Mouse (Mus musculus) midbrain, postnatal 0 days (tissue): Measurements from ENCODE around the gene Lamb3. TPM values are rescaled to one million over a fixed set of nuclear protein-coding genes. Genes with fewer than 3 reads are reported as not detected.

Experiments used
- ATAC-seq: fragments of 200-750 bp; cut with Nextera tagmentation; 2 replicates; pipeline ENCODE4 v1.8.0; 2017; ENCODE audit warnings: moderate number of reproducible peaks, mild to moderate bottlenecking, moderate TSS enrichment, moderate library complexity; ENCODE audit not compliant: low FRiP score
- DNase-seq: peaks from one replicate; pipeline ENCODE4 v3.0.0-alpha.2; 2015; ENCODE audit warnings: low spot score
- H3K27ac ChIP-seq: fragments of 300-500 bp; sonication (generic); 2 replicates; pipeline ENCODE4 v1.5.1; 2014; ENCODE audit warnings: low read depth, mild to moderate bottlenecking, low read length, mixed read lengths
- H3K27me3 ChIP-seq: fragments of 300-500 bp; sonication (generic); 2 replicates; pipeline ENCODE4 v1.6.1; 2014; ENCODE audit warnings: low read length, control low read depth, mixed read lengths; ENCODE audit not compliant: insufficient read depth
- H3K36me3 ChIP-seq: fragments of 300-500 bp; sonication (generic); 2 replicates; pipeline ENCODE4 v1.6.1; 2014; ENCODE audit warnings: low read length, control low read depth, mixed read lengths; ENCODE audit not compliant: insufficient read depth
- H3K4me1 ChIP-seq: fragments of 300-500 bp; sonication (generic); 2 replicates; pipeline ENCODE4 v1.6.1; 2014; ENCODE audit warnings: mild to moderate bottlenecking, control low read depth, antibody characterized with exemption, low read length, mixed read lengths; ENCODE audit not compliant: insufficient read depth
- H3K4me2 ChIP-seq: fragments of 300-500 bp; sonication (generic); 2 replicates; pipeline ENCODE4 v1.6.1; 2014; ENCODE audit warnings: low read depth, mild to moderate bottlenecking, low read length, mixed read lengths; ENCODE audit not compliant: poor library complexity, severe bottlenecking
- H3K4me3 ChIP-seq: fragments of 300-500 bp; sonication (generic); 2 replicates; pipeline ENCODE4 v1.5.1; 2014; ENCODE audit warnings: low read depth, mild to moderate bottlenecking, low read length, moderate library complexity
- H3K9ac ChIP-seq: fragments of 300-500 bp; sonication (generic); replicated peaks from 2 replicates; pipeline ENCODE4 v1.6.1; 2014; ENCODE audit warnings: mild to moderate bottlenecking, low read length, moderate library complexity, mixed read lengths; ENCODE audit not compliant: poor library complexity, severe bottlenecking
- H3K9me3 ChIP-seq: fragments of 300-500 bp; sonication (generic); 2 replicates; pipeline ENCODE4 v1.6.1; 2016; ENCODE audit warnings: low read length, control low read depth
- CTCF ChIP-seq: IDR thresholded peaks from 2 replicates; pipeline ENCODE4 v1.5.1; 2016; ENCODE audit warnings: antibody characterized with exemption, mild to moderate bottlenecking
- WGBS: fragments of 180-500 bp; shearing (Covaris S2); extraction: QIAGEN DNeasy Blood & Tissue Kit; methylation state at CpG from one replicate; pipeline ENCODE4 v1.1.7; 2014; 5-methylcytosine and 5-hydroxymethylcytosine counted together
- polyA plus RNA-seq: library from polyadenylated mRNA; unstranded; fragments of >200 nt; fragmentation: Nextera tagmentation; extraction: Ambion mirVana; gene quantifications from 2 replicates; pipeline ENCODE4 v1.2.1, GENCODE M21; 2015
- total RNA-seq: library from RNA; depleted of rRNA; stranded (reverse); fragments of >200 nt; gene quantifications from 2 replicates; pipeline ENCODE4 v1.2.3, GENCODE M21; 2014

Gene Lamb3
- total and polyA plus RNA-seq, 2 experiments from 2014 or later, result 0.82 to 1.4 TPM

GRCm38 (mm10) chr1:193189151-193189621, 18.3 kb upstream of the Lamb3 start:
- Histone ChIP-seq H3K27ac (0 out of 2 replicates have a peak overlapping the region, but pooled peaks have one; percentile 9), H3K4me1 (no peaks in the 10 kb centered on the region), H3K4me3 (no peak overlapping the region), H3K9me3 (no peaks in the 10 kb centered on the region), H3K27me3 (no peaks in the 10 kb centered on the region), H3K36me3 (no peaks in the 10 kb centered on the region), H3K4me2 (no peak overlapping the region), H3K9ac (no peak overlapping the region)
- DNase-seq, result peak; percentile 55
- TF ChIP-seq CTCF, result no peak
- WGBS, result 14% methylated on average over 9 of the region's 9 CpGs
- no peak for ATAC-seq

GRCm38 (mm10) chr1:193189771-193190170, 17.7 kb upstream of the Lamb3 start:
- Histone ChIP-seq H3K36me3 (no peaks in the 10 kb centered on the region), H3K9me3 (no peaks in the 10 kb centered on the region), H3K9ac (no peak overlapping the region), H3K4me2 (no peak overlapping the region), H3K4me3 (no peak overlapping the region), H3K27ac (0 out of 2 replicates have a peak overlapping the region, but pooled peaks have one; percentile 9), H3K27me3 (no peaks in the 10 kb centered on the region), H3K4me1 (no peaks in the 10 kb centered on the region)
- DNase-seq (no peak), ATAC-seq (no peak)
- WGBS, result 56% methylated on average over 3 of the region's 3 CpGs
- TF ChIP-seq CTCF, result no peak

GRCm38 (mm10) chr1:193191675-193192283, 15.7 kb upstream of the Lamb3 start:
- no peaks in the 10 kb centered on the region for H3K36me3 ChIP-seq
- no peak overlapping the region for H3K4me3 ChIP-seq
- H3K27ac ChIP-seq, result no peak overlapping the region
- WGBS, result 87% methylated on average over 7 of the region's 7 CpGs
- no peak for TF ChIP-seq CTCF
- ATAC-seq, result no peak
- H3K9me3 ChIP-seq, result no peaks in the 10 kb centered on the region
- no peak overlapping the region for H3K4me2 ChIP-seq
- no peaks in the 10 kb centered on the region for H3K27me3 ChIP-seq
- no peak for DNase-seq
- H3K4me1 ChIP-seq, result no peaks in the 10 kb centered on the region
- no peak overlapping the region for H3K9ac ChIP-seq

GRCm38 (mm10) chr1:193194416-193195140, 12.9 kb upstream of the Lamb3 start:
- H3K9ac ChIP-seq, result no peak overlapping the region
- no peak for ATAC-seq
- peak; percentile 24 for DNase-seq
- no peaks in the 10 kb centered on the region for H3K27me3 ChIP-seq
- no peaks in the 10 kb centered on the region for H3K36me3 ChIP-seq
- TF ChIP-seq CTCF, result no peak
- H3K4me1 ChIP-seq, result no peaks in the 10 kb centered on the region
- no peak overlapping the region for H3K27ac ChIP-seq
- no peak overlapping the region for H3K4me3 ChIP-seq
- H3K9me3 ChIP-seq, result no peaks in the 10 kb centered on the region
- H3K4me2 ChIP-seq, result no peak overlapping the region
- WGBS, result 85% methylated on average over 3 of the region's 3 CpGs

GRCm38 (mm10) chr1:193195169-193195810, 12.2 kb upstream of the Lamb3 start:
- Histone ChIP-seq H3K4me1 (no peaks in the 10 kb centered on the region), H3K4me3 (no peak overlapping the region), H3K4me2 (no peak overlapping the region), H3K9me3 (no peaks in the 10 kb centered on the region), H3K9ac (no peak overlapping the region), H3K36me3 (no peaks in the 10 kb centered on the region), H3K27me3 (no peaks in the 10 kb centered on the region), H3K27ac (no peak overlapping the region)
- no peak for DNase-seq
- ATAC-seq, result no peak
- TF ChIP-seq CTCF, result no peak
- WGBS, result 77% methylated on average over 3 of the region's 3 CpGs
